Mouse (Mus musculus) midbrain, postnatal 0 days (tissue): ENCODE measurements around the gene Heg1. TPM values are rescaled to one million over a fixed set of nuclear protein-coding genes. Genes with fewer than 3 reads are reported as not detected.

Experiments
- ATAC-seq: fragments of 200-750 bp; cut with Nextera tagmentation; 2 replicates; pipeline ENCODE4 v1.8.0; 2017; ENCODE audit warnings: moderate number of reproducible peaks, mild to moderate bottlenecking, moderate TSS enrichment, moderate library complexity; ENCODE audit not compliant: low FRiP score
- DNase-seq: peaks from one replicate; pipeline ENCODE4 v3.0.0-alpha.2; 2015; ENCODE audit warnings: low spot score
- H3K27ac ChIP-seq: fragments of 300-500 bp; sonication (generic); 2 replicates; pipeline ENCODE4 v1.5.1; 2014; ENCODE audit warnings: low read depth, mild to moderate bottlenecking, low read length, mixed read lengths
- H3K27me3 ChIP-seq: fragments of 300-500 bp; sonication (generic); 2 replicates; pipeline ENCODE4 v1.6.1; 2014; ENCODE audit warnings: low read length, control low read depth, mixed read lengths; ENCODE audit not compliant: insufficient read depth
- H3K36me3 ChIP-seq: fragments of 300-500 bp; sonication (generic); 2 replicates; pipeline ENCODE4 v1.6.1; 2014; ENCODE audit warnings: low read length, control low read depth, mixed read lengths; ENCODE audit not compliant: insufficient read depth
- H3K4me1 ChIP-seq: fragments of 300-500 bp; sonication (generic); 2 replicates; pipeline ENCODE4 v1.6.1; 2014; ENCODE audit warnings: mild to moderate bottlenecking, control low read depth, antibody characterized with exemption, low read length, mixed read lengths; ENCODE audit not compliant: insufficient read depth
- H3K4me2 ChIP-seq: fragments of 300-500 bp; sonication (generic); 2 replicates; pipeline ENCODE4 v1.6.1; 2014; ENCODE audit warnings: low read depth, mild to moderate bottlenecking, low read length, mixed read lengths; ENCODE audit not compliant: poor library complexity, severe bottlenecking
- H3K4me3 ChIP-seq: fragments of 300-500 bp; sonication (generic); 2 replicates; pipeline ENCODE4 v1.5.1; 2014; ENCODE audit warnings: low read depth, mild to moderate bottlenecking, low read length, moderate library complexity
- H3K9ac ChIP-seq: fragments of 300-500 bp; sonication (generic); replicated peaks from 2 replicates; pipeline ENCODE4 v1.6.1; 2014; ENCODE audit warnings: mild to moderate bottlenecking, low read length, moderate library complexity, mixed read lengths; ENCODE audit not compliant: poor library complexity, severe bottlenecking
- H3K9me3 ChIP-seq: fragments of 300-500 bp; sonication (generic); 2 replicates; pipeline ENCODE4 v1.6.1; 2016; ENCODE audit warnings: low read length, control low read depth
- CTCF ChIP-seq: IDR thresholded peaks from 2 replicates; pipeline ENCODE4 v1.5.1; 2016; ENCODE audit warnings: antibody characterized with exemption, mild to moderate bottlenecking
- WGBS: fragments of 180-500 bp; shearing (Covaris S2); extraction: QIAGEN DNeasy Blood & Tissue Kit; methylation state at CpG from one replicate; pipeline ENCODE4 v1.1.7; 2014; 5-methylcytosine and 5-hydroxymethylcytosine counted together
- polyA plus RNA-seq: library from polyadenylated mRNA; unstranded; fragments of >200 nt; fragmentation: Nextera tagmentation; extraction: Ambion mirVana; gene quantifications from 2 replicates; pipeline ENCODE4 v1.2.1, GENCODE M21; 2015
- total RNA-seq: library from RNA; depleted of rRNA; stranded (reverse); fragments of >200 nt; gene quantifications from 2 replicates; pipeline ENCODE4 v1.2.3, GENCODE M21; 2014

Gene Heg1
- total and polyA plus RNA-seq, 2 experiments from 2014 or later = 7.2 to 19.5 TPM

GRCm38 (mm10) chr16:33658121-33658520, 26.0 kb upstream of the Heg1 start:
- 96% methylated on average over 3 of the region's 3 CpGs for WGBS
- ATAC-seq (no peak), DNase-seq (no peak)
- H3K27ac ChIP-seq = no peak overlapping the region
- TF ChIP-seq CTCF = no peak
- no peaks in the 10 kb centered on the region for H3K27me3 ChIP-seq
- no peaks in the 10 kb centered on the region for H3K4me1 ChIP-seq
- H3K36me3 ChIP-seq = no peaks in the 10 kb centered on the region
- H3K9me3 ChIP-seq = no peaks in the 10 kb centered on the region
- H3K4me2 ChIP-seq = no peak overlapping the region
- H3K9ac ChIP-seq = no peak overlapping the region
- H3K4me3 ChIP-seq = no peak overlapping the region

GRCm38 (mm10) chr16:33659521-33659920, 24.6 kb upstream of the Heg1 start:
- no peak overlapping the region for H3K9ac ChIP-seq
- no peaks in the 10 kb centered on the region for H3K36me3 ChIP-seq
- H3K4me3 ChIP-seq = no peak overlapping the region
- no peak overlapping the region for H3K4me2 ChIP-seq
- no peak overlapping the region for H3K27ac ChIP-seq
- H3K27me3 ChIP-seq = no peaks in the 10 kb centered on the region
- no peak for TF ChIP-seq CTCF
- ATAC-seq (no peak), DNase-seq (no peak)
- 93% methylated on average over 5 of the region's 5 CpGs for WGBS
- no peaks in the 10 kb centered on the region for H3K4me1 ChIP-seq
- no peaks in the 10 kb centered on the region for H3K9me3 ChIP-seq

DNA sequence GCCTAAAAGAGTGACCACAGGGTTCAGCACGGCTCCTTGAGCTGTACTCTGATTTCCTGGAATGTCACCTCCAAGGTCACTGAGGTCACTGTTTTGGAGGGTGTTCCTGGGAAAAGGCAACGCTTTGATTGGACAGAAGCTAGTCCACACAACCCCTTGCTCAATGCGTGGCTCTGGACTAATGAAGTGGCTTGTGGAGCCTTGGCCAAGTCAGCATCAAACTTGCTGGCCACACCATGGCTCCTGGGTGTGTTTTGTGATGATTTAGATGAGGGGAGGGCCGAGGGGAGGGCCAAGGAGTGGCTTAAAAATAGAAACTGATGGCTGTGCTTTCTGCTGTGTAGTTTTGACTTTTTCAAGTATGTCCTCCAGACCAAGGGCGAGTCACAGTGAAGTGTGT, 24.0 kb upstream of the Heg1 start:
- WGBS = 79% methylated on average over 5 of the region's 5 CpGs
- no peak for TF ChIP-seq CTCF
- Histone ChIP-seq H3K4me3 (no peak overlapping the region), H3K9ac (no peak overlapping the region), H3K4me1 (no peaks in the 10 kb centered on the region), H3K9me3 (no peaks in the 10 kb centered on the region), H3K27ac (no peak overlapping the region), H3K27me3 (no peaks in the 10 kb centered on the region), H3K4me2 (no peak overlapping the region), H3K36me3 (no peaks in the 10 kb centered on the region)
- no peak for DNase-seq
- ATAC-seq = no peak

DNA sequence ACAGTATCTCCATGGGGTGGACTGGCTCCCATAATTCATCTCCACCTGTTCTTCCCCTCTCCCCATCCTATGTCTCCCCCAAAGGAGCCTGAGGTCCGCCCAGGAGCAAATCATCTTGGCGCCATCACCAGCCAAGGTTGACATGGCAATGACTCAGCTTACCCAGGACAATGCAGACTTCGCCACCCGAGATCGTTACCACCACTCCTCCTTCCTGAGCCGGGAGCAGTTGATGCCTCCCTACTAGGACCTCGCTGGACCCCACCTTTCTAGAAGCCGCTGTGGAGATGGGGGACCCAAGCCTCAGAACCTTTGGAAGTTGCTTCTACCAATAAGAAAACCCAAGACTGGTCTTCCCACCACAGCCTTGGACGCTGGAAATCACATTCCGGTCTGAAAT, 21.3 kb upstream of the Heg1 start:
- WGBS = 97% methylated on average over 10 of the region's 10 CpGs
- no peak for TF ChIP-seq CTCF
- Histone ChIP-seq H3K4me1 (no peaks in the 10 kb centered on the region), H3K36me3 (no peaks in the 10 kb centered on the region), H3K4me2 (no peak overlapping the region), H3K9ac (no peak overlapping the region), H3K27ac (no peak overlapping the region), H3K27me3 (no peaks in the 10 kb centered on the region), H3K4me3 (no peak overlapping the region), H3K9me3 (no peaks in the 10 kb centered on the region)
- DNase-seq (no peak), ATAC-seq (no peak)

GRCm38 (mm10) chr16:33666226-33666625, 17.9 kb upstream of the Heg1 start:
- Histone ChIP-seq H3K9ac (no peak overlapping the region), H3K27me3 (no peaks in the 10 kb centered on the region), H3K4me3 (no peak overlapping the region), H3K27ac (no peak overlapping the region), H3K4me2 (no peak overlapping the region), H3K9me3 (no peaks in the 10 kb centered on the region), H3K4me1 (no peaks in the 10 kb centered on the region), H3K36me3 (no peaks in the 10 kb centered on the region)
- TF ChIP-seq CTCF = no peak
- ATAC-seq = no peak
- no peak for DNase-seq
- WGBS = 82% methylated on average over 6 of the region's 6 CpGs

DNA sequence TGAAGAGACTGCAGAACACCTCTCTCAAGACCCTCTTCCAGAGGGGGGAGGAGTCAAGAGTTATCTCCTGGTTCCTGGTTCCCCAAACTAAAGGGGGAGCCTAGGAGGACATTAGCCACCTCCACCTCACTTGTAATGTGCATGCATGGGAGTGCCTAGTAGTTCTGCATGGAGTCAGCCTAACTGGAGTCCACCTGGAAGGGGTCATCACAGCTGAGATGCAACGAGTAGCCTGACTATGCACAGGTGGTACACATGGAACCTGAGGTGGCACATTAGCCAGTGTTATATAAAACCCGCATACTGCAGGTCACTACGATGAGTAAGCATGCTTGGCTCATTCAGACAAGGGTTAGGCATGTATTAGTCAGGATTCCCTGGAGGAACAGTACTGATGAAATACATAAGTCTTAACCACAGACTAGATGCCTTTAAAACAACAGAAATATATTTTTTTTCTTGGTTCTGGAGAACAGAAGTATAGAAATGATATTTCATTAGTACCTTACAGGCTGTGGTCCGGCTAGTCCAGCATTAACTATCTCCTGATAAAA, 17.1 kb upstream of the Heg1 start:
- ATAC-seq = no peak
- WGBS = 92% methylated on average over 4 of the region's 4 CpGs
- TF ChIP-seq CTCF = no peak

More for the DNA sequence above, 17.1 kb upstream of the Heg1 start:
- H3K9me3 ChIP-seq = no peaks in the 10 kb centered on the region
- no peak overlapping the region for H3K4me3 ChIP-seq
- H3K9ac ChIP-seq = no peak overlapping the region
- H3K27me3 ChIP-seq = no peaks in the 10 kb centered on the region
- no peaks in the 10 kb centered on the region for H3K4me1 ChIP-seq
- no peaks in the 10 kb centered on the region for H3K36me3 ChIP-seq
- no peak overlapping the region for H3K27ac ChIP-seq
- no peak for DNase-seq
- no peak overlapping the region for H3K4me2 ChIP-seq
